Mouse (Mus musculus): Measurements from ENCODE around the gene Zcchc10. TPM values are rescaled to one million over a fixed set of nuclear protein-coding genes. Genes with fewer than 3 reads are reported as not detected.
"Not testable (repeated sequence)": the region's sequence is repeated elsewhere in the genome, so short reads cannot be mapped to it uniquely, and the experiment has no call there.

Zcchc10 gene
- polyA plus RNA-seq, 1 experiment from 2014 or later: 14.3 TPM

DNA sequence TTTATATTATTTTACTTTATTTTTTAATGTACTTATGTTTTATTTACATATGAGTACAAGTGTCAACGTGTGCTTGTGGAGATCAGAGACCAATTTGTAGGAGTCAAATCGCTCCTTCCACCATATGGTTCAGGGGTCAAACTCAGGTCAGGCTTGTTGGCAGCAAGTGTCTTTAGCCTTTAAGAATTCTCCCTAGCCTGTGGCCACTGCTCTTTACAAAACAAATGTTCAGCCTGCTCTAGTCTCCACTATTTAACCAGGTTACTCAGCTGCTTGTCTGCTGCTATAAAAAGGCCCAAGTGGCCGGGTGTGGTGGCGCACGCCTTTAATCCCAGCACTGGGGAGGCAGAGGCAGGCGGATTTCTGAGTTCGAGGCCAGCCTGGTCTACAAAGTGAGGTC lies 6.4 kb upstream of the Zcchc10 start:
- Histone ChIP-seq H3K4me1 (replicated peaks) (0 out of 2 replicates have a peak, but pooled peaks cover 2% of the 10 kb centered on the region), H3K4me2 (no peak overlapping the region), H3K36me3 (no peaks in the 10 kb centered on the region), H3K9me3 (replicated peaks) (no peaks in the 10 kb centered on the region), H3K27me3 (no peaks in the 10 kb centered on the region), H3K27ac (no peak overlapping the region), H3K9ac (no peak overlapping the region), H3K4me3 (no peak overlapping the region)
- WGBS: 76% methylated on average over 7 of the region's 7 CpGs
- ATAC-seq (replicated peaks; ENCODE audit: insufficient number of reproducible peaks, insufficient read depth, low FRiP score, low read depth): no peak

DNA sequence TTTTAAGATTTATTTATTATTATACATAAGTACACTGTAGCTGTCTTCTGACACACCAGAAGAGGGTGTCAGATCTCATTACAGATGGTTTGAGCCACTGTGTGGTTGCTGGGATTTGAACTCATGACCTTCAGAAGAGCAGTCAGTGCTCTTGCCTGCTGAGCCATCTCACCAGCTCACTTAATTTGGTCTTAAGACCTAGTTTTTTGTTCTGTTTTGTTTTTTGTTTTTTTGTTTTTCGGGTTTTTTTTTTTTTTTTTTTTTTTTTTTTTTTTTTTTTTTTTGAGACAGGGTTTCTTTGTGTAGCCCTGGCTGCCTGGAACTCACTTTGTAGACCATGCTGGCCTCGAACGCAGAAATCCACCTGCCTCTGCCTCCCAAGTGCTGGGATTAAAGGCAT lies 5.9 kb upstream of the Zcchc10 start:
- WGBS: 96% methylated on average over 3 of the region's 3 CpGs
- H3K9ac ChIP-seq; ATAC-seq (replicated peaks; ENCODE audit: insufficient number of reproducible peaks, insufficient read depth, low FRiP score, low read depth); H3K36me3 ChIP-seq; H3K4me1 ChIP-seq (replicated peaks); H3K9me3 ChIP-seq (replicated peaks); H3K4me2 ChIP-seq; H3K27me3 ChIP-seq; H3K4me3 ChIP-seq; H3K27ac ChIP-seq: not testable (repeated sequence)

DNA sequence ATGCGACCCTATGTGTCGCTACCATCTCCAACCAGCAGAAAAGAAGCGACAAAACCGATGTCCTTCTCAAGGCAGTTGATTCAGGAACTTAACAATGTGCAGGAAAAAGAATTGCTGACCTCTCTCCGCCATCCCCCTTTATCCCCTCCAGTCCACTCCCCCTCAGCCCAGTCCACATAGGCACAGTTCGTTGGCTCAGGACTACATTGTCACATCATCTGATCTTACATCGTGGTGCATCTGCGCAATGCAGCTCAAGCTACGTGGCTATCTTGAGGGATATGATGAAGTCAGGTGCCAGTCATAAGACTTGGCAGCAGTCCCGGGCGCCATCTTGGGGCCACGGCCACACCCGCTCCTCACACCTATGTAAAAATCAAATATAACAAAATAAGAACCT lies 4.6 kb upstream of the Zcchc10 start:
- ATAC-seq (replicated peaks; ENCODE audit: insufficient number of reproducible peaks, insufficient read depth, low FRiP score, low read depth); H3K9ac ChIP-seq; H3K4me1 ChIP-seq (replicated peaks); H3K27me3 ChIP-seq; H3K27ac ChIP-seq; H3K9me3 ChIP-seq (replicated peaks); H3K4me2 ChIP-seq; H3K36me3 ChIP-seq; H3K4me3 ChIP-seq: not testable (repeated sequence)
- WGBS: 89% methylated on average over 13 of the region's 13 CpGs

DNA sequence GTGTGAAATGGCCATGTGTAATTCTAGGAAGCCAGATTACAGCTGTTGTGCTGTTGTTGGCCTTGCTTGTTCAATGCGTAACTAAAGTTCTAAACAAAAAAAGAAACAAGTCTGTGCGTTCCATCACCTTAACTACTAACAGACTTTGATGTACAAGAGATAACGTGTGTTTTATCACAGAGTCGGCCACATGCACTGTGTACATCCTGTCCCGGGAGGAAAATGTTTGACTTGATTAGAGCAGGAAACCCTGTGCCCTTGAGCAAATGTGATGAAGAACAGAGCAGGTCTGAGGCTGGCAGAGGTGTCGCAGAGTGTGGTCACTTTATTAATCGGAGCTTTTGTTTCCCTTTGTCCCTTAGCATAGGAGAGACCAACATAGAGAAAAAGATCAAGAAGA lies 5.8 kb downstream of the Zcchc10 start:
- Histone ChIP-seq H3K4me2 (no peak overlapping the region), H3K36me3 (peaks cover 60% of the 10 kb centered on the region), H3K4me3 (no peak overlapping the region), H3K4me1 (replicated peaks) (peaks cover 4% of the 10 kb centered on the region), H3K27ac (no peak overlapping the region), H3K9me3 (replicated peaks) (no peaks in the 10 kb centered on the region), H3K27me3 (no peaks in the 10 kb centered on the region), H3K9ac (no peak overlapping the region)
- 68% methylated on average over 7 of the region's 7 CpGs for WGBS
- ATAC-seq (replicated peaks; ENCODE audit: insufficient number of reproducible peaks, insufficient read depth, low FRiP score, low read depth): no peak

DNA sequence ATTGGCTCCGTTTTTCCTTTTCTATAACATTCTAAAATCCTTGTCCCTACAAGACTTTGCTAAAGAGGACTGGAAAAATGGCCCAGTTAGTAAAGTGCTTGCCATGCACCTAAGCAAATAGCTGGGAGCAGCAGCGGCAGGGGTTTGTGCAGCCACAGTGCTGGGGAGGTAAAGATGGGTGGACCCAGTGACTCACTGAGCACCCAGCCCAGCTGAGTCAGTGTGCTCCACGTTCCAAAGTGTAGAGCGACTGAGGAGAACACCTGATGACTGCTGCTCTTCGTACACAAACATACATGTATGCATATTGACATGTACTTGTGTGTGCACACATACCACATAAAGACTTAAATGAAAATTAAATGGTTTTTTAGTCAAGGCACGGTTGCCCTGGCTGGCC lies 6.6 kb downstream of the Zcchc10 start:
- H3K27ac ChIP-seq: no peak overlapping the region
- ATAC-seq (replicated peaks; ENCODE audit: insufficient number of reproducible peaks, insufficient read depth, low FRiP score, low read depth): no peak
- H3K4me2 ChIP-seq: no peak overlapping the region
- no peak overlapping the region for H3K4me3 ChIP-seq
- H3K9me3 ChIP-seq (replicated peaks): no peaks in the 10 kb centered on the region
- no peak overlapping the region for H3K9ac ChIP-seq
- H3K36me3 ChIP-seq: peaks cover 60% of the 10 kb centered on the region
- H3K4me1 ChIP-seq (replicated peaks): no peaks in the 10 kb centered on the region
- no peaks in the 10 kb centered on the region for H3K27me3 ChIP-seq
- WGBS: 93% methylated on average over 6 of the region's 6 CpGs

DNA sequence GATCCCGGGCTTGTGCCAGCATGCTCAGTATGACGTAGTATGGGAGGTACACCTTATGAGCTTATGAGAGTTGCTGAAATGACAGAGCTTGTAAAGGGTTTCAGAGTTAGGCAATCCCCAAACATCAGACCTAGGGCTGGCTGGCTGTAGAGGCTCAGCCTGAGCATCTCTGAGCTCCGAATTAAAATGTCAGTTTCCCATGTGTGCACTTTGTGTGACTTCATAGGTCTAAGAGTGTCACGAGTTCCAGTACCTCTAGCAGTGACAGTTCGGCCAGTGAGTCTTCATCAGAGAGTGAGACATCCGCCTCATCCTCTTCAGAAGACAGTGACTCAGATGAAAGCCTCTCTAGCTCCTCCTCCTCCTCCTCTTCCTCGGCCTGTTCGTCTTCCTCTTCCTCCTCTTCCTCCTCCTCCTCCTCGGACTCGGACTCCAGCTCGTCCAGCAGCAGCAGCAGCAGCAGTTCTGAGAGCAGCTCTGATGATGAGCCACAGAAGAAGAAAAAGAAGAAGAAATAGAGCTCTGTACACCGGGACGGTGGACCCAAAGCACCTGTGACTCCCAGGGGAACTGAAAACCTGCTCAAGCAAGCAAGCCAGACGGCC lies 7.7 kb downstream of the Zcchc10 start:
- no peak overlapping the region for H3K9ac ChIP-seq
- H3K27me3 ChIP-seq: no peaks in the 10 kb centered on the region
- H3K9me3 ChIP-seq (replicated peaks): no peaks in the 10 kb centered on the region
- no peak overlapping the region for H3K27ac ChIP-seq
- H3K4me1 ChIP-seq (replicated peaks): no peaks in the 10 kb centered on the region
- H3K4me3 ChIP-seq: no peak overlapping the region
- H3K4me2 ChIP-seq: no peak overlapping the region
- 81% methylated on average over 14 of the region's 14 CpGs for WGBS
- no peak for ATAC-seq (replicated peaks; ENCODE audit: insufficient number of reproducible peaks, insufficient read depth, low FRiP score, low read depth)
- H3K36me3 ChIP-seq: peaks cover 57% of the 10 kb centered on the region

DNA sequence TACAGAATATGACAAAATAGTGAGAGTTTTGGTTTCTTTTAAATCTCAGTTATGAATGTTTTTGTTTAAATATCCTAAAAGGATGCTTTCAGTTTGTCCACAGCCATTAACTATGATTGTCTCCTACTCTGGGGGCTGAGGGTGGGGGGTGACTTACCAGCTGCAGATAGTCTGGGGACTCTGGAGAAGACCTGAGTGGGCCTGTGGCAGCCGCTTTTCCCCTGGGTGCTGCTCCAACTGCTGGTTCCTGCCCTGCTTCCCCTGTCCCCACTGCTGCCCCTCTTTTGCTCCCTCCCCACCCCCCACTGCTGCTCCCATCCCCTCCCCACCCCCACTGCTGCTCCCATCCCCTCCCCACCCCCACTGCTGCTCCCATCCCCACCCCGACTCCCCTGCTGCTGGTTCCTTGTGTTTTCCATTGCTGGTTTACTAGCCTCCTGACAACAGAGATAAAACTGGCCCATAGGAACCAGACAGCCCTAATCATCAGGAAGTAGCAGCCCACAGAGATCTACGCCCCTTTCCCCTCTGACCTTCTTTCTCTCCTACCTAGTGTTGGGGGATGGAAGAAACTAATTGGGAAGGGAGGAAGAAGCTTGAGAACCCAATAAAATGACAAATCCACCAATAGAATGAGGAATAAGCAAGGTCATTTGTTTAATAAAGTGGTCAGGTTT lies 11.2 kb downstream of the Zcchc10 start:
- Histone ChIP-seq H3K4me2 (no peak overlapping the region), H3K4me3 (no peak overlapping the region), H3K9ac (no peak overlapping the region), H3K27ac (no peak overlapping the region), H3K36me3 (peaks cover 28% of the 10 kb centered on the region), H3K4me1 (replicated peaks) (no peaks in the 10 kb centered on the region), H3K27me3 (no peaks in the 10 kb centered on the region), H3K9me3 (replicated peaks) (no peaks in the 10 kb centered on the region)
- whole genome bisulfite sequencing: 36% methylated on average over 3 of the region's 3 CpGs
- ATAC-seq (replicated peaks; ENCODE audit: insufficient number of reproducible peaks, insufficient read depth, low FRiP score, low read depth): no peak

DNA sequence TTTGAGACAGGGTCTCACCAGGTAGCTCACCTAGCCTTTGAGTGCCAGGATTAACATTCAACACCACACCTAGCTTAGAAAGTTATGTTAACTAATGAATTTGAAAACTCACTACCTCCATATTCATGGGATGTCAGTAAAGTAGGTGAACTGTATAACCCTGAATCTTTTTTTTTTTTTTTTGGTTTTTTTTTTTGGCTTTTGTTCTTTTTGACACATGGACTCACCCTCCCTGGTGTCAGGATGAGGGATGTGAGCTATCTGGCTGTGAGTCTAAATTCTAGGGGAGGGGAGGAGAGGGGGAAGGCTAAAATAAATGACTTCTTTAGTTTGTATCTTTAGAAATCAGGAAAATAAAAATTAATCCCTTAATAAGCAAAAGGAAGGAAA lies 11.7 kb downstream of the Zcchc10 start:
- Histone ChIP-seq H3K27ac (no peak overlapping the region), H3K36me3 (peaks cover 22% of the 10 kb centered on the region)
- no peak for ATAC-seq (replicated peaks; ENCODE audit: insufficient number of reproducible peaks, insufficient read depth, low FRiP score, low read depth)

DNA sequence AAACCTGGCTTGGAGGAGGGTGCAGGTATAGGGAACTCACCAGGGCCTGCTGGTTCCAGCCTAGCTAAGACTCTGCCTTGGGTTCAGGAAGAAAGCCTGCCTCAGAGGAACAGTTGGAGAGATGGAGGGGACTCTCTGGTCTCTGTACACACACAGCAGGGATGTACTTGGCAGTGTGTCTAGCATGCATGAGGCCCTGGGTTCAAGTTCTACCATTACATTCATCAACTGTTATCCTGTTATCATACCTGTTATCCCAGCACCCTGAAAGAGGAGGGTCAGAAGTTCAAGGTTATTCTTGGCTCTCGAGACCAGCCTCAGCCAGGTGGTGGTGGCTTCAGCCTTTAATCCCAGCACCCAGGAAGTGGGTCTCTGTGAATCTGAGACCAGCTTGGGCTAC lies 12.4 kb downstream of the Zcchc10 start:
- H3K9me3 ChIP-seq (replicated peaks): no peaks in the 10 kb centered on the region
- 68% methylated on average over 1 of the region's 1 CpGs for WGBS
- no peak for ATAC-seq (replicated peaks; ENCODE audit: insufficient number of reproducible peaks, insufficient read depth, low FRiP score, low read depth)
- no peaks in the 10 kb centered on the region for H3K27me3 ChIP-seq
- no peak overlapping the region for H3K27ac ChIP-seq
- no peak overlapping the region for H3K4me2 ChIP-seq
- H3K9ac ChIP-seq: no peak overlapping the region
- peaks cover 15% of the 10 kb centered on the region for H3K36me3 ChIP-seq
- H3K4me3 ChIP-seq: no peak overlapping the region
- no peaks in the 10 kb centered on the region for H3K4me1 ChIP-seq (replicated peaks)

More for the DNA sequence above, 11.7 kb downstream of the Zcchc10 start:
- Histone ChIP-seq H3K9ac (no peak overlapping the region), H3K4me2 (no peak overlapping the region), H3K4me3 (no peak overlapping the region), H3K27me3 (no peaks in the 10 kb centered on the region), H3K9me3 (replicated peaks) (no peaks in the 10 kb centered on the region), H3K4me1 (replicated peaks) (no peaks in the 10 kb centered on the region)

DNA sequence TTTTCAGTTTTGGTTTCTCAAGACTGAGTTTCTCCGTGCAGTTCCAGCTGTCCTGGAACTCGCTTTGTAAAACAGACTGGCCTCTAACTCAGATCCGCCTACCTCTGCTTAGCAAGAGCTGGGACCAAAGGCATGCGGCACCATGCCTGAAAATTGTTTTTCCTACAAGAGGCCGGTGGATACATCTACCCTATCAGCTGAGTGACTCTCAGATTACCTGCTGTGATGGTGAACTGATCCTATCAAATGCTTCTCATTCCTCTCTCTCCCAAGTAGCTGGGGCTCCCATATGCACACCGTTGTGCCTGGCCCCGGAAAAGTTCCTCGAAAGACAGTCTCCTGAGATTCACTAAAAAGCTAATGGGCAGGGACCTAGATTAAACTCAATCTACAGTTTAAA lies 13.2 kb downstream of the Zcchc10 start:
- Histone ChIP-seq H3K4me1 (replicated peaks) (no peaks in the 10 kb centered on the region), H3K27me3 (no peaks in the 10 kb centered on the region), H3K9ac (no peak overlapping the region), H3K27ac (no peak overlapping the region), H3K4me2 (no peak overlapping the region), H3K9me3 (replicated peaks) (no peaks in the 10 kb centered on the region), H3K4me3 (no peak overlapping the region), H3K36me3 (peaks cover 8% of the 10 kb centered on the region)
- no peak for ATAC-seq (replicated peaks; ENCODE audit: insufficient number of reproducible peaks, insufficient read depth, low FRiP score, low read depth)
- WGBS: 56% methylated on average over 8 of the region's 8 CpGs

DNA sequence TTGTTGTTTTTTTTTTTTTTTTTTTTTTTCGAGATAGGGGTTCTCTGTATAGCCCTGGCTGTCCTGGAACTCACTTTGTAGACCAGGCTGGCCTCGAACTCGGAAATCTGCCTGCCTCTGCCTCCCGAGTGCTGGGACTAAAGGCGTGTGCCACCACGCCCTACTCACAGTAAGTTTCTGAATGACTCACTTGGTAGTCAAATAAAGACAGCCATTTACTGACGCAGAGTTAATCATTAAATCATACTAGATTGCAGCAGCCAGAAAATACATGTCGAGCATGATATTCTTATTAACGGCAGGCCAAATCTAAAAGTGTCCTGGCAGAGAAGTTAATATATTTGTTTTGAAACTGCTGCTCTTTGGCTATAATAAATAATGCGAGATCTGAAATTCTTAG lies 16.5 kb downstream of the Zcchc10 start:
- WGBS: 82% methylated on average over 10 of the region's 10 CpGs
- H3K36me3 ChIP-seq; H3K4me1 ChIP-seq (replicated peaks); H3K4me3 ChIP-seq; H3K27ac ChIP-seq; H3K9ac ChIP-seq; H3K9me3 ChIP-seq (replicated peaks); ATAC-seq (replicated peaks; ENCODE audit: insufficient number of reproducible peaks, insufficient read depth, low FRiP score, low read depth); H3K4me2 ChIP-seq; H3K27me3 ChIP-seq: not testable (repeated sequence)

DNA sequence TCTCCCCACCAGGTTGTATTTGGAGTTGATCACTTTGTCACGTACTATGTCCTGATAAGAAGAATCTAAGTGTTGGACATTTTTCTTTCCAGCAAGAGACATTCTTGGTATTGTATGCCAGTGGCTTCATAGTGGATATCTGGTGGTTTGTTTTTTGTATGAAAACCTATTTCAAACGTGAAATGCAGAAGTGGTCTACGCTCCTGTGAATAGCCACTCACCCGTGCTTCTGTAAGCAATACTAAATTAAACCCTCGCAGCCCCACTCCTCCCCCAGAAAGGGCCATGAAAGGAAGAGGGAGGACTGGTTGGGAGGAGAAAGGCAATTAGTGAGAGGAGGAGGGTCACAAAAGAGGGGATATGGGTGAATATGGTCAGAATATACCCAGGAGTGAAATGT lies 18.2 kb downstream of the Zcchc10 start:
- Histone ChIP-seq H3K27me3 (no peaks in the 10 kb centered on the region), H3K4me2 (no peak overlapping the region), H3K4me1 (replicated peaks) (peaks cover 7% of the 10 kb centered on the region), H3K36me3 (no peaks in the 10 kb centered on the region), H3K9me3 (replicated peaks) (no peaks in the 10 kb centered on the region), H3K9ac (no peak overlapping the region), H3K4me3 (no peak overlapping the region), H3K27ac (no peak overlapping the region)
- ATAC-seq (replicated peaks; ENCODE audit: insufficient number of reproducible peaks, insufficient read depth, low FRiP score, low read depth): no peak
- 51% methylated on average over 5 of the region's 5 CpGs for WGBS
